In genomic region chr10:81602741-81603151, GRCm38 (mm10) we compare ENCODE assay signal across 8 mouse cellular contexts. TPM values are rescaled to one million over a fixed set of nuclear protein-coding genes. Genes with fewer than 3 reads are reported as not detected.
DNase-seq lines count a peak whose midpoint lies in the region; ATAC-seq and TF ChIP-seq lines count a peak whose summit lies in the region.

No protein-coding gene starts in this region.

- H3K4me2 ChIP-seq in heart, embryonic 11.5 days, result no peak overlapping the region
- H3K4me2 ChIP-seq in hindbrain, postnatal 0 days (ENCODE audit: low read depth, low read length), result no peak overlapping the region
- no peak overlapping the region for H3K4me2 ChIP-seq in neural tube, embryonic 11.5 days (ENCODE audit: low read depth)

- no peaks in the 10 kb centered on the region for H3K27me3 ChIP-seq in heart, adult 2 months (ENCODE audit: control insufficient read depth, insufficient read depth, low read length)
- no peaks in the 10 kb centered on the region for H3K27me3 ChIP-seq in heart, embryonic 11.5 days (ENCODE audit: control insufficient read depth, insufficient read depth, low read length)
- no peaks in the 10 kb centered on the region for H3K27me3 ChIP-seq in hindbrain, postnatal 0 days (ENCODE audit: insufficient read depth, low read length)
- H3K27me3 ChIP-seq in neural tube, embryonic 11.5 days (ENCODE audit: control insufficient read depth, insufficient read depth, low read length), result peaks cover 11% of the 10 kb centered on the region; the same call in 1 of the 2 replicates

- TF ChIP-seq POLR2A in heart, adult 2 months (IDR thresholded peaks at IDR 0.05; ENCODE audit: insufficient read depth, low read depth, low read length), result no peak

- H3K27ac ChIP-seq in heart, adult 2 months, result no peak overlapping the region
- no peak overlapping the region for H3K27ac ChIP-seq in heart, embryonic 11.5 days (ENCODE audit: low read depth, low read length)
- no peak overlapping the region for H3K27ac ChIP-seq in hindbrain, postnatal 0 days
- H3K27ac ChIP-seq in neural tube, embryonic 11.5 days (ENCODE audit: low read depth, low read length), result no peak overlapping the region

- H3K9ac ChIP-seq in heart, adult 2 months (ENCODE audit: low read depth, low read length), result no peak overlapping the region
- H3K9ac ChIP-seq in heart, embryonic 11.5 days (ENCODE audit: low read depth, low read length), result no peak overlapping the region
- no peak overlapping the region for H3K9ac ChIP-seq in hindbrain, postnatal 0 days (replicated peaks; ENCODE audit: low read length)
- no peak overlapping the region for H3K9ac ChIP-seq in neural tube, embryonic 11.5 days (ENCODE audit: low read length)

- H3K36me3 ChIP-seq in heart, adult 2 months (ENCODE audit: control insufficient read depth, insufficient read depth, low read length), result no peaks in the 10 kb centered on the region
- no peaks in the 10 kb centered on the region for H3K36me3 ChIP-seq in heart, embryonic 11.5 days (ENCODE audit: control insufficient read depth, insufficient read depth, low read length)
- H3K36me3 ChIP-seq in hindbrain, postnatal 0 days (ENCODE audit: insufficient read depth, low read length), result no peaks in the 10 kb centered on the region
- H3K36me3 ChIP-seq in neural tube, embryonic 11.5 days (ENCODE audit: control insufficient read depth, insufficient read depth, low read length), result no peaks in the 10 kb centered on the region

- no peaks in the 10 kb centered on the region for H3K9me3 ChIP-seq in heart, embryonic 11.5 days (replicated peaks; ENCODE audit: control insufficient read depth, low read length)
- no peaks in the 10 kb centered on the region for H3K9me3 ChIP-seq in hindbrain, postnatal 0 days (ENCODE audit: low read length)
- H3K9me3 ChIP-seq in neural tube, embryonic 11.5 days (ENCODE audit: control insufficient read depth, low read length), result no peaks in the 10 kb centered on the region

- 25% methylated on average over 4 of the region's 4 CpGs for WGBS in heart, adult 2 months
- WGBS in heart, embryonic 11.5 days (ENCODE audit: insufficient replicate concordance), result 18% methylated on average over 4 of the region's 4 CpGs
- WGBS in hindbrain, postnatal 0 days, result 10% methylated on average over 4 of the region's 4 CpGs
- whole genome bisulfite sequencing in neural tube, embryonic 11.5 days, result 17% methylated on average over 4 of the region's 4 CpGs

- ATAC-seq in heart, embryonic 11.5 days (replicated peaks; ENCODE audit: insufficient number of reproducible peaks, low FRiP score, low TSS enrichment), result no peak
- ATAC-seq in CD4-positive, CD25-positive, alpha-beta regulatory T cell, adult 4 months, result peak; percentile 61
- ATAC-seq in hindbrain, postnatal 0 days, result no peak
- ATAC-seq in neural tube, embryonic 11.5 days (ENCODE audit: insufficient read depth, low FRiP score, low TSS enrichment), result no peak

- intact Hi-C loops in heart, adult 2 months (cut with DNase I), result no loop called here

- peak; percentile 75 for TF ChIP-seq CTCF in heart, adult 2 months (IDR thresholded peaks at IDR 0.05)
- TF ChIP-seq CTCF in hindbrain, postnatal 0 days (IDR thresholded peaks at IDR 0.05; ENCODE audit: low read depth), result peak; percentile 83

- TF ChIP-seq EP300 in heart, adult 2 months (IDR thresholded peaks at IDR 0.05; ENCODE audit: insufficient read depth, low read depth, low read length), result no peak

- no peak overlapping the region for H3K4me3 ChIP-seq in heart, adult 2 months
- no peak overlapping the region for H3K4me3 ChIP-seq in heart, embryonic 11.5 days (ENCODE audit: low read depth, low read length)
- no peak overlapping the region for H3K4me3 ChIP-seq in hindbrain, postnatal 0 days (ENCODE audit: low read length)
- no peak overlapping the region for H3K4me3 ChIP-seq in neural tube, embryonic 11.5 days (ENCODE audit: low read depth, low read length)

- DNase-seq in heart, adult 2 months, result peak in 1 of 2 experiments; percentile 30
- peak; percentile 63 for DNase-seq in cerebellum, adult 8-10 months
- peak; percentile 84 for DNase-seq in hindbrain, postnatal 0 days (ENCODE audit: low spot score)
- peak; percentile 33 for DNase-seq in neural tube, embryonic 11.5 days (ENCODE audit: low spot score)
- no peak for DNase-seq in ovary, adult 18-20 months (ENCODE audit: low spot score)
- no peak for DNase-seq in adrenal gland, postnatal 36 days

- H3K4me1 ChIP-seq in heart, adult 2 months (ENCODE audit: control insufficient read depth, insufficient read depth, low read length), result peaks cover 12% of the 10 kb centered on the region
- peaks cover 21% of the 10 kb centered on the region for H3K4me1 ChIP-seq in heart, embryonic 11.5 days (ENCODE audit: control insufficient read depth, insufficient read depth, low read length)
- peaks cover 13% of the 10 kb centered on the region for H3K4me1 ChIP-seq in hindbrain, postnatal 0 days (ENCODE audit: insufficient read depth, low read length)
- peaks cover 16% of the 10 kb centered on the region for H3K4me1 ChIP-seq in neural tube, embryonic 11.5 days (ENCODE audit: control insufficient read depth, insufficient read depth, low read length)

- no peaks in the 10 kb centered on the region for H3K79me2 ChIP-seq in heart, adult 2 months (replicated peaks; ENCODE audit: control insufficient read depth, insufficient read depth, low read length)

RNA-seq across cellular contexts. Expression of gene Tle6, which starts 1.9 kb away (rescaled TPM):
- total RNA-seq in heart, adult 2 months (2021), result 1 to 10 TPM; 5.1 to 7.7 TPM
- 19.0 and 20.1 TPM in 2 replicates for polyA plus RNA-seq in heart, adult 2 months (2012; rRNA removed)
- polyA plus RNA-seq in heart, embryonic 11.5 days (2014; fragmentation: Nextera tagmentation; extraction: Ambion mirVana), result 25.6 and 27.3 TPM in 2 replicates
- 1 to 10 TPM in 1 of 2 experiments, not detected in 1; 2.8 TPM for polyA plus RNA-seq in CD4-positive, CD25-positive, alpha-beta regulatory T cell, adult 4 months (2017; shearing (Covaris generic))
- total RNA-seq in hindbrain, postnatal 0 days (2014; rRNA removed), result 5.3 and 5.4 TPM in 2 replicates
- 6.2 and 6.6 TPM in 2 replicates for polyA plus RNA-seq in hindbrain, postnatal 0 days (2015; fragmentation: Nextera tagmentation; extraction: Ambion mirVana)
- polyA plus RNA-seq in neural tube, embryonic 11.5 days (2014; fragmentation: Nextera tagmentation; extraction: Ambion mirVana), result 6.4 and 7.0 TPM in 2 replicates
- 10 to 100 TPM; 19.2 to 38.3 TPM for total RNA-seq in adrenal gland, postnatal 36 days (2021)

RNA-seq across cellular contexts. Expression of gene BC025920, which starts 3.3 kb away (rescaled TPM):
- total RNA-seq in heart, adult 2 months (2021), result 1 to 10 TPM; 2.5 to 3.7 TPM
- 1.9 and 2.5 TPM in 2 replicates for polyA plus RNA-seq in heart, adult 2 months (2012; rRNA removed)
- 0.25 and 0.63 TPM in 2 replicates for polyA plus RNA-seq in heart, embryonic 11.5 days (2014; fragmentation: Nextera tagmentation; extraction: Ambion mirVana)
- polyA plus RNA-seq in CD4-positive, CD25-positive, alpha-beta regulatory T cell, adult 4 months (2017; shearing (Covaris generic)), result 1 to 10 TPM; 3.6 to 3.8 TPM
- total RNA-seq in hindbrain, postnatal 0 days (2014; rRNA removed), result 4.2 and 4.3 TPM in 2 replicates
- polyA plus RNA-seq in hindbrain, postnatal 0 days (2015; fragmentation: Nextera tagmentation; extraction: Ambion mirVana), result 0.97 and 1.3 TPM in 2 replicates
- polyA plus RNA-seq in neural tube, embryonic 11.5 days (2014; fragmentation: Nextera tagmentation; extraction: Ambion mirVana), result 0.43 and 0.80 TPM in 2 replicates
- 1 to 10 TPM in 1 of 2 experiments, under 1 TPM in 1; 0.70 to 1.1 TPM for total RNA-seq in adrenal gland, postnatal 36 days (2021)

RNA-seq across cellular contexts. Expression of gene Sirt6, which starts 24.9 kb away (rescaled TPM):
- total RNA-seq in heart, adult 2 months (2021), result 1 to 10 TPM; 7.0 to 7.9 TPM
- polyA plus RNA-seq in heart, adult 2 months (2012; rRNA removed), result 11.5 and 15.4 TPM in 2 replicates
- 21.5 and 27.3 TPM in 2 replicates for polyA plus RNA-seq in heart, embryonic 11.5 days (2014; fragmentation: Nextera tagmentation; extraction: Ambion mirVana)
- 10 to 100 TPM; 24.1 to 26.8 TPM for polyA plus RNA-seq in CD4-positive, CD25-positive, alpha-beta regulatory T cell, adult 4 months (2017; shearing (Covaris generic))
- total RNA-seq in hindbrain, postnatal 0 days (2014; rRNA removed), result 22.4 and 31.5 TPM in 2 replicates
- polyA plus RNA-seq in hindbrain, postnatal 0 days (2015; fragmentation: Nextera tagmentation; extraction: Ambion mirVana), result 39.0 and 40.9 TPM in 2 replicates
- polyA plus RNA-seq in neural tube, embryonic 11.5 days (2014; fragmentation: Nextera tagmentation; extraction: Ambion mirVana), result 45.7 and 46.6 TPM in 2 replicates
- 10 to 100 TPM; 17.6 to 20.8 TPM for total RNA-seq in adrenal gland, postnatal 36 days (2021)

RNA-seq across cellular contexts. Expression of gene Ankrd24, which starts 25.6 kb away (rescaled TPM):
- total RNA-seq in heart, adult 2 months (2021), result 1 to 10 TPM; 7.8 to 7.9 TPM
- polyA plus RNA-seq in heart, adult 2 months (2012; rRNA removed), result 33.7 and 46.5 TPM in 2 replicates
- 7.2 and 8.1 TPM in 2 replicates for polyA plus RNA-seq in heart, embryonic 11.5 days (2014; fragmentation: Nextera tagmentation; extraction: Ambion mirVana)
- 1 to 10 TPM; 1.2 to 3.8 TPM for polyA plus RNA-seq in CD4-positive, CD25-positive, alpha-beta regulatory T cell, adult 4 months (2017; shearing (Covaris generic))
- 58.5 and 73.9 TPM in 2 replicates for total RNA-seq in hindbrain, postnatal 0 days (2014; rRNA removed)
- polyA plus RNA-seq in hindbrain, postnatal 0 days (2015; fragmentation: Nextera tagmentation; extraction: Ambion mirVana), result 17.7 and 18.6 TPM in 2 replicates
- 4.0 and 4.6 TPM in 2 replicates for polyA plus RNA-seq in neural tube, embryonic 11.5 days (2014; fragmentation: Nextera tagmentation; extraction: Ambion mirVana)
- total RNA-seq in adrenal gland, postnatal 36 days (2021), result 10 to 100 TPM; 19.2 to 19.7 TPM

RNA-seq across cellular contexts. Expression of gene Tle2, which starts 28.4 kb away (rescaled TPM):
- 1 to 10 TPM; 6.8 to 7.4 TPM for total RNA-seq in heart, adult 2 months (2021)
- polyA plus RNA-seq in heart, adult 2 months (2012; rRNA removed), result 40.9 and 43.8 TPM in 2 replicates
- 17.8 and 18.3 TPM in 2 replicates for polyA plus RNA-seq in heart, embryonic 11.5 days (2014; fragmentation: Nextera tagmentation; extraction: Ambion mirVana)
- polyA plus RNA-seq in CD4-positive, CD25-positive, alpha-beta regulatory T cell, adult 4 months (2017; shearing (Covaris generic)), result under 1 TPM in 1 of 2 experiments, not detected in 1; 0.78 TPM
- total RNA-seq in hindbrain, postnatal 0 days (2014; rRNA removed), result 28.8 and 41.8 TPM in 2 replicates
- polyA plus RNA-seq in hindbrain, postnatal 0 days (2015; fragmentation: Nextera tagmentation; extraction: Ambion mirVana), result 43.7 and 45.5 TPM in 2 replicates
- 7.0 and 7.3 TPM in 2 replicates for polyA plus RNA-seq in neural tube, embryonic 11.5 days (2014; fragmentation: Nextera tagmentation; extraction: Ambion mirVana)
- 10 to 100 TPM; 30.1 to 65.0 TPM for total RNA-seq in adrenal gland, postnatal 36 days (2021)

Comparison
In these comparisons a context has a peak if more than half of its experiments do, and no peak if none do; other contexts are left out.
1. DNase-seq: peak in cerebellum, adult 8-10 months (single experiment), hindbrain, postnatal 0 days (single experiment) and neural tube, embryonic 11.5 days (single experiment); none in ovary, adult 18-20 months (single experiment) and adrenal gland, postnatal 36 days (0 of 2).